Mouse (Mus musculus): ENCODE data around the gene Atad1. TPM values are rescaled to one million over a fixed set of nuclear protein-coding genes. Genes with fewer than 3 reads are reported as not detected.
A peak's percentile ranks its signal among the peaks of the same experiment; 100 is the strongest.

Atad1 gene
- polyA plus RNA-seq, 1 experiment = 58.3 TPM

DNA sequence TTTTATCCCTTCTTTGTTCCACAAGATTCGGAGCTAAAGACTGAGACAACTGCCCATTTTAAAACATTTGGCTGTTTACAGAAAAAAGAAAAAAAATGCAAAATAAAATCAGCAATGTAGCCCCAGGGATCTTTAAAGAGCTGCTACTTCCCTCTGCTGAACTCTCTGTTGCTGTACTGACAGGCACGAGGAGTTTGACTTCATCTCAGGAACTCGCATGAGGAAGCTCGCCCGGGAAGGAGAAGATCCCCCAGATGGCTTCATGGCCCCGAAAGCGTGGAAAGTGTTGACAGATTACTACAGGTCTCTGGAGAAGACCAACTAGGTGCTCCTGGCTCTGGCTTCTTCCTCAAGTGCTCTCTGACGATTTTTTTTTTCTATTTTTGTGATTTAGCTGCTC lies 74.3 kb downstream of the Atad1 start:
- Histone ChIP-seq H3K4me3 (ENCODE audit: insufficient read depth, low read depth, low read length) (no peak overlapping the region), H3K4me1 (ENCODE audit: control insufficient read depth, insufficient read depth, insufficient read length, low read length) (no peaks in the 10 kb centered on the region), H3K27ac (replicated peaks; ENCODE audit: low read depth, low read length) (no peak overlapping the region)

GRCm38 (mm10) chr19:32662936-32663335 lies 76.7 kb downstream of the Atad1 start:
- Histone ChIP-seq H3K27ac (replicated peaks; ENCODE audit: low read depth, low read length) (no peak overlapping the region), H3K4me3 (ENCODE audit: insufficient read depth, low read depth, low read length) (no peak overlapping the region), H3K4me1 (ENCODE audit: control insufficient read depth, insufficient read depth, insufficient read length, low read length) (no peaks in the 10 kb centered on the region)

GRCm38 (mm10) chr19:32659346-32659745 lies 80.2 kb downstream of the Atad1 start:
- Histone ChIP-seq H3K27ac (replicated peaks; ENCODE audit: low read depth, low read length) (no peak overlapping the region), H3K4me1 (ENCODE audit: control insufficient read depth, insufficient read depth, insufficient read length, low read length) (no peaks in the 10 kb centered on the region), H3K4me3 (ENCODE audit: insufficient read depth, low read depth, low read length) (no peak overlapping the region)

DNA sequence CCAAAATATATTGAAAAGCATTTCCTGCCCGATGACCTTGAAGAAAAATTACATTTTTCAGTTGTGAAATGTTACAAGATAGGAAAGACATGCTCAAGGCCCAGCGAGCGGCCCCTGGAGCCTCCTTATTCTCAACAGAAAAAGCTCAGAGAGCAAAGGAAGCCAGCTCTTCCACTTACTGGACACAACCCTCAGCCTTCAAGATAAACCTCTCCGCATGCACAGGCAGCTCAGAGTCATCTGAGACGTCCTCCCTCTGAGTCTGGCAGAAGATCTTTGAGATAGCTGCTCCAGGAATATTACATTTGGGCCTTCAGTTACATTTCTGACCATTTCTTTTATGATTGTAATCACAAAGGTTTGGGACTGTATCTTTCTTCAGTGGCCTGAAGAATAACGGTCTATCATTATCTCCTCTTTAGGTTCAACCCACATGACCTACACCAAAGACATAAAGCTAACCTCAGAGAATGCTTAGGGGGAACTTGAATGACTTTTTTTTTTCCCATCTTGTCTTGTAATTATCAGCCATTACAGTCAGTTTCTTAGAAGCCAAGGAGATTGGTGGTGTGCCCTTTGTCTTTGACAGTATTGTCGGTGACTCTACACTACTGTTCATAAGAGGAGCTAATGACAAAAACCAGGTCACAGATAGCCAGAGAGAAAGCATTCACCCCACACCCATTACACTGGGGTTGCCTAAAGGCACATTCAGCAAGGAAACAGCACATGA lies 85.8 kb downstream of the Atad1 start:
- no peaks in the 10 kb centered on the region; the same call in 1 of the 2 replicates for H3K4me1 ChIP-seq (ENCODE audit: control insufficient read depth, insufficient read depth, insufficient read length, low read length)
- no peak overlapping the region for H3K27ac ChIP-seq (replicated peaks; ENCODE audit: low read depth, low read length)
- no peak overlapping the region for H3K4me3 ChIP-seq (ENCODE audit: insufficient read depth, low read depth, low read length)

GRCm38 (mm10) chr19:32653122-32653521 lies 86.5 kb downstream of the Atad1 start:
- no peaks in the 10 kb centered on the region; the same call in 1 of the 2 replicates for H3K4me1 ChIP-seq (ENCODE audit: control insufficient read depth, insufficient read depth, insufficient read length, low read length)
- no peak overlapping the region for H3K27ac ChIP-seq (replicated peaks; ENCODE audit: low read depth, low read length)
- no peak overlapping the region for H3K4me3 ChIP-seq (ENCODE audit: insufficient read depth, low read depth, low read length)

DNA sequence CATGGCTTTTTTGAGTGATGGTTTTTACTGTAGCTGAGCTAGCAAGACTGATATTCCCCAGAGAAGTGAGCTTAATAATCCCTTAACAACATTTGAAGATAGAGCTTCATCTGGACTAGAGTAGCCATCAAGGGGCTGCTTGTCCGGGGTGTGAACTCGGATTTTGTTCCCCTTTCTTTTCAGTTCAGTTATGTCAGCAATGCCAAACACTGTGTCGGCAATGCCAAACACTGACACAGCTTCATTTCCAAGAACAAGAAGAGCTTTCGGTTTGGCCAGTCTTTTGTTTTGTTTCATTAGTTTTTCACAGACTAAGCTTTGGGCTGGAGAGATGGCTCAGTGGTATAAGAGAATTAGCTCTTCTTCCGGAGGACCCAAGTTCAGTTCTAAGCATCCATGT lies 88.5 kb downstream of the Atad1 start:
- H3K27ac ChIP-seq (replicated peaks; ENCODE audit: low read depth, low read length) = no peak overlapping the region
- no peak overlapping the region for H3K4me3 ChIP-seq (ENCODE audit: insufficient read depth, low read depth, low read length)
- H3K4me1 ChIP-seq (ENCODE audit: control insufficient read depth, insufficient read depth, insufficient read length, low read length) = no peaks in the 10 kb centered on the region; the same call in 1 of the 2 replicates

GRCm38 (mm10) chr19:32648019-32648571 lies 91.5 kb downstream of the Atad1 start:
- H3K4me1 ChIP-seq (ENCODE audit: control insufficient read depth, insufficient read depth, insufficient read length, low read length) = no peaks in the 10 kb centered on the region; the same call in 1 of the 2 replicates
- no peak overlapping the region for H3K27ac ChIP-seq (replicated peaks; ENCODE audit: low read depth, low read length)
- no peak overlapping the region for H3K4me3 ChIP-seq (ENCODE audit: insufficient read depth, low read depth, low read length)

GRCm38 (mm10) chr19:32646382-32646781 lies 93.2 kb downstream of the Atad1 start:
- Histone ChIP-seq H3K4me3 (ENCODE audit: insufficient read depth, low read depth, low read length) (no peak overlapping the region), H3K4me1 (ENCODE audit: control insufficient read depth, insufficient read depth, insufficient read length, low read length) (no peaks in the 10 kb centered on the region), H3K27ac (replicated peaks; ENCODE audit: low read depth, low read length) (no peak overlapping the region)

GRCm38 (mm10) chr19:32645939-32646338 lies 93.6 kb downstream of the Atad1 start:
- no peak overlapping the region for H3K4me3 ChIP-seq (ENCODE audit: insufficient read depth, low read depth, low read length)
- no peaks in the 10 kb centered on the region for H3K4me1 ChIP-seq (ENCODE audit: control insufficient read depth, insufficient read depth, insufficient read length, low read length)
- no peak overlapping the region for H3K27ac ChIP-seq (replicated peaks; ENCODE audit: low read depth, low read length)

DNA sequence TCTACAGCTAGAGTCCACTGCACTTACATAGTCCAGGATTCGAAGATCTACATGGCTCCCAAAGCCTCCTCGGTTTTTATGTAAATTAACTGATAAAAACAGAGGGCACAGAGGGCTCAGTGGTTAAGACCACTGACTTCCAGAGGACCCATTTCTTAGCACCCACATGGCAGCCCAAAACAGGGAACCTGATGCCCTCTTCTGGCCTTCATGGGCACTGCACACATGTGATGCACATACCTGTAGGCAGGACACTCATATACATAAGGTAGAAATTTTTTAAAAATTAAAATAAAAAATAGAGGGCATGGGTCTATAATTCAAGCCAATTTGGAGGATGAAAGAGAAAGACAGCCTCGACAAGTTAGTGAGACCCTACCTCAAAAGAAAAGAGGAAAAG lies 95.9 kb downstream of the Atad1 start:
- Histone ChIP-seq H3K4me3 (ENCODE audit: insufficient read depth, low read depth, low read length) (no peak overlapping the region), H3K4me1 (ENCODE audit: control insufficient read depth, insufficient read depth, insufficient read length, low read length) (no peaks in the 10 kb centered on the region), H3K27ac (replicated peaks; ENCODE audit: low read depth, low read length) (no peak overlapping the region)

DNA sequence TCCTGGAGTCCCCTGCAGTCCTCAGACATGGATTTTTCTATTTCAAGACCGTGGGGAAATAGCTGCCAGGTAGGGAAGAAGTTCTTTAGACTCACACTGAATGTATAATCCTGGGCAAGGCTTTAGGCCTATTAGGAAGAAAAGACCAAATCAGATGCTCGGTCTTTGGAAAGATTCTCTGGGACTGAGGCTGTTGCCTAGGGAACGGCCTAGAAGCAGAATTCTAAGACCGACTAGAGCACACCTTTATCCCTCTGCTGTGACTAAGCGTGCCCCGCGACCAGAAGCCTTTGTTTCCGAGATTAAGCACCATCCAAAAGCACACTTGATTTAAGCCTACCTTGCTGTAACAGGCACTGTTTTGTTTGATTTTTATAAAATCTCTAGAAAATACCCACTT lies 97.6 kb downstream of the Atad1 start:
- H3K27ac ChIP-seq (replicated peaks; ENCODE audit: low read depth, low read length) = no peak overlapping the region
- no peaks in the 10 kb centered on the region for H3K4me1 ChIP-seq (ENCODE audit: control insufficient read depth, insufficient read depth, insufficient read length, low read length)
- no peak overlapping the region for H3K4me3 ChIP-seq (ENCODE audit: insufficient read depth, low read depth, low read length)

GRCm38 (mm10) chr19:32641535-32641934 lies 98.1 kb downstream of the Atad1 start:
- Histone ChIP-seq H3K4me3 (ENCODE audit: insufficient read depth, low read depth, low read length) (no peak overlapping the region), H3K27ac (replicated peaks; ENCODE audit: low read depth, low read length) (no peak overlapping the region), H3K4me1 (ENCODE audit: control insufficient read depth, insufficient read depth, insufficient read length, low read length) (no peaks in the 10 kb centered on the region)

DNA sequence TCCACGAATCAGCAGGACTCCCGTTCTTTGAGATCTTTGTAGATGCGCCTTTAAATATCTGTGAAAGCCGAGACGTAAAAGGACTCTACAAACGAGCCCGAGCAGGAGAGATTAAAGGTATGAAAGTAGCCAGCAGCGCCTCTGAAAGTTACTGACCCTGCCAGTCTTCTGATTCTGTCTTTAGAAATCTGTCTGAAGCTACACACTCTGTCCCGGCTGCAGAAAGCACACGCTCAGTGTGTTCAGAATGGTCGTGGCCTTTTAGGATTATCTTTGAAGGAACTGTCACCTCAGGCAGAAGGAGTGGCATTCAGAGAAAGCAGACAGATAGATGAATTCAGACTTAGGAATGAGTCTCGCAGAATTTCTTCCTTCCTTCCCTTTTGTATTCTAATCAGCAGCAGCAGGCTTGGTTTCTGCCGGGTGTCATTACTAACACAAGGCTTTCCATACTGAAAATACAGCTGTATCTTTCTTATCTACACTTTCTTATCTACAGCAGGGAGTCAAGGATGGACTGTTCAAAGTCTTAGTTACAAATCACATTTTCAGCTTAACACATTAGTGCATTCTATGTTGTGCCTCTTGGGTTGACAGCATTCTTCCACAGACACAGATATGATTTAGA lies 101.2 kb downstream of the Atad1 start:
- H3K4me3 ChIP-seq (ENCODE audit: insufficient read depth, low read depth, low read length) = no peak overlapping the region
- H3K4me1 ChIP-seq (ENCODE audit: control insufficient read depth, insufficient read depth, insufficient read length, low read length) = peaks cover 8% of the 10 kb centered on the region
- H3K27ac ChIP-seq (replicated peaks; ENCODE audit: low read depth, low read length) = no peak overlapping the region

- H3K27ac ChIP-seq (replicated peaks; ENCODE audit: low read depth, low read length) = peak overlapping the region; percentile 28; the same call in 1 of the 2 replicates
- no peak overlapping the region for H3K4me3 ChIP-seq (ENCODE audit: insufficient read depth, low read depth, low read length)
- H3K4me1 ChIP-seq (ENCODE audit: control insufficient read depth, insufficient read depth, insufficient read length, low read length) = peaks cover 8% of the 10 kb centered on the region
Observed at GRCm38 (mm10) chr19:32637357-32638275, 102.0 kb downstream of the Atad1 start.

DNA sequence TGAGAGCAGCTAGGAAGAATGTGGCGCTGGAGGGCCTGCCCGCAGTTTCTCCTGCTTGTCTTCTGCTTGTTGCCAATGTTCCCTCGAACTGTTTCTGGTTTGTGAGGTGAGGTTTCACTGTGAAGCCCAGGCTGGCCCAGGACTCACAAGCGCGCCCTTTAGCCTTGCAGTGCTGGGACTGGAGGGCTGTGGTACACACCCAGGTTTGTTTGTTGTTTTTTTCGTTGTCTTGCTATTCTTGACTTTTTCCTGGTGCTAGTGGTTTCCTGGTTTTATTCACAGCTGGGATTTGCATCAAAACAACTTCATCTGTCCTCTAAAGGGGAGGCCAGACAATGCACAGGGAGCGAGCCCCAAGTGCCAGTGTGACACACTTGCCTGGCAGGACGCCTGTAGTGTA lies 104.7 kb downstream of the Atad1 start:
- H3K27ac ChIP-seq (replicated peaks; ENCODE audit: low read depth, low read length) = peak overlapping the region; percentile 89
- peaks cover 8% of the 10 kb centered on the region for H3K4me1 ChIP-seq (ENCODE audit: control insufficient read depth, insufficient read depth, insufficient read length, low read length)
- no peak overlapping the region for H3K4me3 ChIP-seq (ENCODE audit: insufficient read depth, low read depth, low read length)
